Comparison of ENCODE assay signal across 8 mouse cellular contexts in genomic region chr7:44484841-44485571, GRCm38 (mm10). TPM values are rescaled to one million over a fixed set of nuclear protein-coding genes. Genes with fewer than 3 reads are reported as not detected.
DNase-seq lines count a peak whose midpoint lies in the region; ATAC-seq and TF ChIP-seq lines count a peak whose summit lies in the region.

No protein-coding gene starts in this region.

- H3K9me3 ChIP-seq in CH12.LX (replicated peaks; ENCODE audit: low read length) = no peaks in the 10 kb centered on the region
- no peaks in the 10 kb centered on the region for H3K9me3 ChIP-seq in liver, embryonic 15.5 days (replicated peaks)
- no peaks in the 10 kb centered on the region for H3K9me3 ChIP-seq in neural tube, embryonic 12.5 days

- intact Hi-C loops in heart, postnatal 10 days (cut with DNase I) = loop anchor here (2.0 kb wide), 2 partner anchors 84 to 222 kb away; no protein-coding TSS in a partner anchor

- no peak for TF ChIP-seq POLR2A in CH12.LX (IDR thresholded peaks at IDR 0.05; ENCODE audit: low read depth, low read length)

- WGBS in liver, embryonic 15.5 days (ENCODE audit: insufficient replicate concordance) = 40% methylated on average over 5 of the region's 5 CpGs
- WGBS in neural tube, embryonic 12.5 days = 34% methylated on average over 5 of the region's 5 CpGs

- peaks cover 24% of the 10 kb centered on the region for H3K27me3 ChIP-seq in CH12.LX (replicated peaks)
- peaks cover 22% of the 10 kb centered on the region for H3K27me3 ChIP-seq in liver, embryonic 15.5 days
- peaks cover 23% of the 10 kb centered on the region for H3K27me3 ChIP-seq in neural tube, embryonic 12.5 days (replicated peaks)

- DNase-seq in CH12.LX (ENCODE audit: extremely low read depth) = peak; percentile 76
- DNase-seq in c-Kit-positive CD71-positive TER-119-negative erythroid progenitor cells, embryonic 14.5 days (ENCODE audit: low read depth) = peak; percentile 72
- peak; percentile 32 for DNase-seq in fibroblast of lung, adult 2 months (ENCODE audit: low read depth)
- DNase-seq in heart, postnatal 10 days = peak; percentile 76 to 87
- DNase-seq in kidney, postnatal 36 days = peak; percentile 70 to 85
- DNase-seq in testis, postnatal 10 days (ENCODE audit: low spot score) = peak; percentile 88

- peak; percentile 97 to 100 for TF ChIP-seq CTCF in CH12.LX (conservative IDR thresholded peaks at IDR 0.05 in 1 of 2, IDR thresholded peaks at IDR 0.05 in 1 of 2; ENCODE audit: low read depth in 2 of 2, low read length in 2 of 2)

- peak; percentile 96 for TF ChIP-seq RAD21 in CH12.LX (IDR thresholded peaks at IDR 0.05; ENCODE audit: low read depth, low read length)

- H3K4me1 ChIP-seq in CH12.LX (ENCODE audit: control insufficient read depth in 1 of 2, insufficient read depth in 2 of 2) = no peaks in the 10 kb centered on the region
- H3K4me1 ChIP-seq in liver, embryonic 15.5 days (replicated peaks) = peaks cover 49% of the 10 kb centered on the region
- H3K4me1 ChIP-seq in neural tube, embryonic 12.5 days = peaks cover 3% of the 10 kb centered on the region; the same call in 1 of the 2 replicates

- H3K4me2 ChIP-seq in CH12.LX (ENCODE audit: insufficient read depth, low read depth, poor library complexity, severe bottlenecking) = no peak overlapping the region
- H3K4me2 ChIP-seq in liver, embryonic 15.5 days = no peak overlapping the region
- H3K4me2 ChIP-seq in neural tube, embryonic 12.5 days (replicated peaks) = no peak overlapping the region

- in situ Hi-C loops in CH12.LX (cut with MboI; ENCODE audit: low pct_ligation_motif_present, low pct_unique_long_range_greater_than_20kb, low sequenced_read_pairs) = loop anchor here (10.0 kb wide), 1 partner anchor 100 kb away; the partner anchor contains the start of genes 1700008O03Rik and Syt3

- no peak overlapping the region for H3K4me3 ChIP-seq in CH12.LX (replicated peaks in 1 of 3; ENCODE audit: low read depth in 2 of 3, low read length in 2 of 3, poor library complexity in 1 of 3)
- no peak overlapping the region for H3K4me3 ChIP-seq in liver, embryonic 15.5 days (replicated peaks)
- no peak overlapping the region for H3K4me3 ChIP-seq in neural tube, embryonic 12.5 days

- dilution Hi-C loops in CH12.LX (cut with MboI; ENCODE audit: extremely low pct_ligation_motif_present, extremely low pct_unique_long_range_greater_than_20kb, low sequenced_read_pairs) = no loop called here

- H3K79me2 ChIP-seq in CH12.LX (replicated peaks; ENCODE audit: control insufficient read depth, extremely low read depth, insufficient read depth, poor library complexity, severe bottlenecking) = no peaks in the 10 kb centered on the region

- no peak; the same call in 1 of the 2 replicates for ATAC-seq in liver, embryonic 15.5 days (ENCODE audit: insufficient read depth)
- peak; percentile 70 for ATAC-seq in neural tube, embryonic 12.5 days (ENCODE audit: low FRiP score, low read depth)

- peaks cover 4 to 39% of the 10 kb centered on the region in 2 experiments for H3K36me3 ChIP-seq in CH12.LX (replicated peaks in 1 of 2; ENCODE audit: control insufficient read depth in 1 of 2, insufficient read depth in 1 of 2, low read length in 1 of 2)
- peaks cover 13% of the 10 kb centered on the region for H3K36me3 ChIP-seq in liver, embryonic 15.5 days (replicated peaks)
- H3K36me3 ChIP-seq in neural tube, embryonic 12.5 days = peaks cover 11% of the 10 kb centered on the region

- no peak for TF ChIP-seq EP300 in CH12.LX (IDR thresholded peaks at IDR 0.05; ENCODE audit: low read length)

- no peak overlapping the region for H3K9ac ChIP-seq in CH12.LX (ENCODE audit: insufficient read depth, low read depth)
- no peak overlapping the region for H3K9ac ChIP-seq in liver, embryonic 15.5 days
- H3K9ac ChIP-seq in neural tube, embryonic 12.5 days = no peak overlapping the region

- H3K27ac ChIP-seq in CH12.LX (ENCODE audit: insufficient read depth, low read depth) = no peak overlapping the region
- peak overlapping the region; percentile 71 for H3K27ac ChIP-seq in liver, embryonic 15.5 days (replicated peaks)
- H3K27ac ChIP-seq in neural tube, embryonic 12.5 days = no peak overlapping the region

TF ChIP-seq in CH12.LX, 34 proteins besides CTCF, POLR2A, EP300 and RAD21:
- TF ChIP-seq ZC3H11A (IDR thresholded peaks at IDR 0.05; ENCODE audit: low read depth, low read length) (peak; percentile 62), GABPA (IDR thresholded peaks at IDR 0.05; ENCODE audit: insufficient replicate concordance, low read depth, low read length) (no peak), KAT2A (IDR thresholded peaks at IDR 0.05; ENCODE audit: insufficient replicate concordance, low read length) (no peak), CHD2 (IDR thresholded peaks at IDR 0.05; ENCODE audit: low read length) (no peak), SMC3 (IDR thresholded peaks at IDR 0.05; ENCODE audit: low read depth, low read length) (peak; percentile 97), USF2 (conservative IDR thresholded peaks at IDR 0.05; ENCODE audit: low read depth, low read length) (no peak), E2F4 (IDR thresholded peaks at IDR 0.05; ENCODE audit: insufficient replicate concordance, low read depth, low read length) (no peak), ZNF384 (IDR thresholded peaks at IDR 0.05; ENCODE audit: low read depth, low read length) (no peak), NRF1 (IDR thresholded peaks at IDR 0.05; ENCODE audit: low read depth, low read length) (no peak)

RNA-seq across cellular contexts. Expression of gene Emc10, which starts 11.3 kb away (rescaled TPM):
- total RNA-seq in CH12.LX (2012; rRNA removed) = 25.9 and 32.4 TPM in 2 replicates
- 14.1 and 14.4 TPM in 2 replicates for total RNA-seq in CH12.LX (2014; rRNA removed)
- 42.7 and 49.1 TPM in 2 replicates for polyA plus RNA-seq in CH12.LX (2012; ENCODE audit: insufficient read length, low read depth)
- total RNA-seq in heart, postnatal 10 days (2021) = 100 to 1,000 TPM; 101 to 102 TPM
- polyA plus RNA-seq in liver, embryonic 15.5 days (2015; fragmentation: Nextera tagmentation; extraction: Ambion mirVana) = 45.9 and 55.4 TPM in 2 replicates
- 135 and 136 TPM in 2 replicates for polyA plus RNA-seq in neural tube, embryonic 12.5 days (2016; fragmentation: Nextera tagmentation; extraction: Ambion mirVana)

RNA-seq across cellular contexts. Expression of gene Fam71e1, which starts 11.4 kb away (rescaled TPM):
- total RNA-seq in CH12.LX (2012; rRNA removed) (1.2 and 1.3 TPM in 2 replicates), CH12.LX (2014; rRNA removed) (not detected in 2 replicates)
- 0.33 and 0.39 TPM in 2 replicates for polyA plus RNA-seq in CH12.LX (2012; ENCODE audit: insufficient read length, low read depth)
- total RNA-seq in heart, postnatal 10 days (2021) = 1 to 10 TPM; 5.1 to 6.0 TPM
- 1.7 and 2.0 TPM in 2 replicates for polyA plus RNA-seq in liver, embryonic 15.5 days (2015; fragmentation: Nextera tagmentation; extraction: Ambion mirVana)
- polyA plus RNA-seq in neural tube, embryonic 12.5 days (2016; fragmentation: Nextera tagmentation; extraction: Ambion mirVana) = 26.3 and 28.1 TPM in 2 replicates

RNA-seq across cellular contexts. Expression of gene Josd2, which starts 17.2 kb away (rescaled TPM):
- total RNA-seq in CH12.LX (2012; rRNA removed) (53.0 and 57.7 TPM in 2 replicates), CH12.LX (2014; rRNA removed) (23.4 and 33.9 TPM in 2 replicates)
- polyA plus RNA-seq in CH12.LX (2012; ENCODE audit: insufficient read length, low read depth) = 45.9 and 54.8 TPM in 2 replicates
- 10 to 100 TPM; 70.3 to 79.0 TPM for total RNA-seq in heart, postnatal 10 days (2021)
- polyA plus RNA-seq in liver, embryonic 15.5 days (2015; fragmentation: Nextera tagmentation; extraction: Ambion mirVana) = 175 and 198 TPM in 2 replicates
- 61.5 and 61.7 TPM in 2 replicates for polyA plus RNA-seq in neural tube, embryonic 12.5 days (2016; fragmentation: Nextera tagmentation; extraction: Ambion mirVana)

RNA-seq across cellular contexts. Expression of gene Aspdh, which starts 19.8 kb away (rescaled TPM):
- total RNA-seq in CH12.LX (2012; rRNA removed) (not detected in 2 replicates), CH12.LX (2014; rRNA removed) (not detected in 2 replicates)
- polyA plus RNA-seq in CH12.LX (2012; ENCODE audit: insufficient read length, low read depth) = not detected in 2 replicates
- total RNA-seq in heart, postnatal 10 days (2021) = under 1 TPM; 0.79 to 0.93 TPM
- 14.3 and 17.3 TPM in 2 replicates for polyA plus RNA-seq in liver, embryonic 15.5 days (2015; fragmentation: Nextera tagmentation; extraction: Ambion mirVana)
- polyA plus RNA-seq in neural tube, embryonic 12.5 days (2016; fragmentation: Nextera tagmentation; extraction: Ambion mirVana) = 1.3 and 3.8 TPM in 2 replicates

RNA-seq across cellular contexts. Expression of gene Mybpc2, which starts 39.5 kb away (rescaled TPM):
- 3.0 and 5.0 TPM in 2 replicates for total RNA-seq in CH12.LX (2012; rRNA removed)
- total RNA-seq in CH12.LX (2014; rRNA removed) = 2.0 TPM in 2 replicates
- polyA plus RNA-seq in CH12.LX (2012; ENCODE audit: insufficient read length, low read depth) = 8.3 and 8.6 TPM in 2 replicates
- 10 to 100 TPM; 16.3 to 22.2 TPM for total RNA-seq in heart, postnatal 10 days (2021)
- polyA plus RNA-seq in liver, embryonic 15.5 days (2015; fragmentation: Nextera tagmentation; extraction: Ambion mirVana) = 0.08 and 0.10 TPM in 2 replicates
- polyA plus RNA-seq in neural tube, embryonic 12.5 days (2016; fragmentation: Nextera tagmentation; extraction: Ambion mirVana) = 0.11 and 0.14 TPM in 2 replicates

Comparison
In these comparisons a context has a peak if more than half of its experiments do, and no peak if none do; other contexts are left out.
1. DNase-seq: peak in every context shown above with its lines; median percentile 88 in testis, postnatal 10 days; 82 in heart, postnatal 10 days; 78 in kidney, postnatal 36 days; 76 in CH12.LX; 72 in c-Kit-positive CD71-positive TER-119-negative erythroid progenitor cells, embryonic 14.5 days; 32 in fibroblast of lung, adult 2 months.